Mouse (Mus musculus): ENCODE measurements around the gene Hsf2bp. TPM values are rescaled to one million over a fixed set of nuclear protein-coding genes. Genes with fewer than 3 reads are reported as not detected.

Gene Hsf2bp
- polyA plus RNA-seq, 1 experiment from 2014 or later, result 0.47 TPM

DNA sequence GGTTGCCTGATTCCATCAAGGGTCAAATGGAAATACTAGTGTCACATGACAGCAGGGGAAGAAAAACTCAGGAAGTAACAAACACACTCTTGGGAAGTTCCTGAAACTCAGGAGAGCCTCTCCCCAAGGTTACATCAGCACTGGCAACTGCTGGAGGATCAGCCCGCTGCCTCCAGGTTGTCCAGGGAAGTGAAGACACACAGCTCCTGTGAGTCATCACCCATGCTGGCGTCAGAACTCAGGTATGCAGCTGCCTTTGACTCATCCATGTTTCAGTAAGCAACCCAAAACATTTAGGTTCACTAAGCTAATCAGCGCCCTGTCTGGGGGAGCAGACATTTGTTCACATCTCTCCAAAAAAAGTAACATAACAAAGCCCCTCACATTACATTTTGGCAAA lies 32.9 kb downstream of the Hsf2bp start:
- H3K36me3 ChIP-seq (ENCODE audit: control insufficient read depth, insufficient read depth, low read length), result no peaks in the 10 kb centered on the region
- no peaks in the 10 kb centered on the region for H3K4me1 ChIP-seq (ENCODE audit: control insufficient read depth, insufficient read depth, low read length)
- H3K4me2 ChIP-seq (ENCODE audit: low read length), result no peak overlapping the region
- WGBS, result 92% methylated on average over 3 of the region's 3 CpGs
- ATAC-seq (ENCODE audit: low FRiP score, low TSS enrichment) (no peak), DNase-seq (no peak)
- H3K9me3 ChIP-seq (ENCODE audit: control insufficient read depth, low read length), result no peaks in the 10 kb centered on the region
- no peak overlapping the region for H3K4me3 ChIP-seq (replicated peaks; ENCODE audit: low read depth, low read length)
- no peak overlapping the region for H3K9ac ChIP-seq (replicated peaks; ENCODE audit: low read length)
- no peaks in the 10 kb centered on the region for H3K27me3 ChIP-seq (ENCODE audit: control insufficient read depth, insufficient read depth, low read length)
- no peak overlapping the region for H3K27ac ChIP-seq (replicated peaks; ENCODE audit: low read depth, low read length)

DNA sequence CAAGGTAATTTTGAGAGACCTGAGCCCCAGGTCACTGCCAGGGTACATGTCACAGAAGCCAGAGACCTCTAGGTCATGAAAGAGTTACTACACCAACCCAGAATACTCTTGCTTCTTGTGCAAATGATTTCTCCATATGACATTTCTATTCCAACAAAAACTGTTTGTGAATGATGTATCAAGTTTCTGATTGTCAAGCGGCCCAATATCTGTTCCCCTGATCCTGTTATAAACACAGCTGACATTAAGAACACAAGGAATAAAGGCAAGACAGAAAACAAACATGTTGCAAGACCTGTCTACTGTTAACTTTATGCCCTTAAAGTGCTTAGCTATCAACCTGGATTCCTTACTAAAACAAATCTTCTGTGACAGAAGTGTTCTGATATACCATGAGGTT lies 37.8 kb downstream of the Hsf2bp start:
- no peaks in the 10 kb centered on the region for H3K36me3 ChIP-seq (ENCODE audit: control insufficient read depth, insufficient read depth, low read length)
- H3K4me1 ChIP-seq (ENCODE audit: control insufficient read depth, insufficient read depth, low read length), result no peaks in the 10 kb centered on the region
- H3K27me3 ChIP-seq (ENCODE audit: control insufficient read depth, insufficient read depth, low read length), result no peaks in the 10 kb centered on the region
- DNase-seq (no peak), ATAC-seq (ENCODE audit: low FRiP score, low TSS enrichment) (no peak)
- H3K4me2 ChIP-seq (ENCODE audit: low read length), result no peak overlapping the region
- H3K9ac ChIP-seq (replicated peaks; ENCODE audit: low read length), result no peak overlapping the region
- H3K27ac ChIP-seq (replicated peaks; ENCODE audit: low read depth, low read length), result no peak overlapping the region
- WGBS, result 82% methylated on average over 1 of the region's 1 CpGs
- H3K4me3 ChIP-seq (replicated peaks; ENCODE audit: low read depth, low read length), result no peak overlapping the region
- no peaks in the 10 kb centered on the region for H3K9me3 ChIP-seq (ENCODE audit: control insufficient read depth, low read length)

DNA sequence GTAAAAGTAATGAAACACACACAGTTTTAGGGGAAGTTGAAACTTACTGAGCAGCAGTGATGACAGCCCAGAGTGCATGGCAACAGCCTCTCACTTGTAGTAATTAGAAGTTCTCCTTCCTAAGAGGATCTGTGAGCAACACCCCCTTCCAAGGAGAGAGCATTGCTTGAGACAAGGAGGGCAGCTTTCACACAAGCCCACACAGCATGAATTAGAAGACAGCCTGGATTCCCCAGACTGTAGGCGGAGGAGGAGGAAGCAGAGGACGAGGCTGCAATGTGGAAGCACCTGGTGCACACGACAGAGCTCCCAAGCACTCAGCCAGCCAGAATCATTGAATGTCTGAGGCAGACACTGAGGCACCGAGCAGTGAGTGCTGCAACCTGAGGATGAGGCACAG lies 39.8 kb downstream of the Hsf2bp start:
- 76% methylated on average over 4 of the region's 4 CpGs for WGBS
- ATAC-seq (ENCODE audit: low FRiP score, low TSS enrichment), result no peak
- no peak overlapping the region for H3K27ac ChIP-seq (replicated peaks; ENCODE audit: low read depth, low read length)
- no peaks in the 10 kb centered on the region for H3K9me3 ChIP-seq (ENCODE audit: control insufficient read depth, low read length)
- no peaks in the 10 kb centered on the region for H3K4me1 ChIP-seq (ENCODE audit: control insufficient read depth, insufficient read depth, low read length)
- H3K36me3 ChIP-seq (ENCODE audit: control insufficient read depth, insufficient read depth, low read length), result no peaks in the 10 kb centered on the region
- no peak overlapping the region for H3K4me2 ChIP-seq (ENCODE audit: low read length)
- DNase-seq, result no peak
- H3K4me3 ChIP-seq (replicated peaks; ENCODE audit: low read depth, low read length), result no peak overlapping the region
- no peaks in the 10 kb centered on the region for H3K27me3 ChIP-seq (ENCODE audit: control insufficient read depth, insufficient read depth, low read length)
- H3K9ac ChIP-seq (replicated peaks; ENCODE audit: low read length), result no peak overlapping the region

DNA sequence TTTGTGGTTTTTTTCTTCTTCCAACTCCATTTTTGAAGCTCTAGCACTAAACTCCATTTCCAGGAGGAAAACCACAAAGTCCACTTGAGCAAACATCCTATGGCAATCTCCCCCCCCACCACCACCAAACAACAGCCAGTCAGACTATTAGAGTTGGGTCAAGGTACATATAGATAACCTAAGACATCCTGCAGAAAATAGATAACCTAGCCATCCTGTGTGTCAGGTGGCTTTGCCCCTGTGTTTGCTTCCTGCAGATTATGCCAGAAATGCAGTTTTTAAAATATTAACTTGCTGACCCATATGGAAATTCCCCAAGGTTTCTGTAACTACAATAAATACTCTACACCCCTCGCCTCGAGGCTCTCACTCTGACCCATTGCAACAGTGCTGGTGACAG lies 40.4 kb downstream of the Hsf2bp start:
- no peak for ATAC-seq (ENCODE audit: low FRiP score, low TSS enrichment)
- H3K27ac ChIP-seq (replicated peaks; ENCODE audit: low read depth, low read length), result no peak overlapping the region
- whole genome bisulfite sequencing, result 86% methylated on average over 2 of the region's 2 CpGs

DNA sequence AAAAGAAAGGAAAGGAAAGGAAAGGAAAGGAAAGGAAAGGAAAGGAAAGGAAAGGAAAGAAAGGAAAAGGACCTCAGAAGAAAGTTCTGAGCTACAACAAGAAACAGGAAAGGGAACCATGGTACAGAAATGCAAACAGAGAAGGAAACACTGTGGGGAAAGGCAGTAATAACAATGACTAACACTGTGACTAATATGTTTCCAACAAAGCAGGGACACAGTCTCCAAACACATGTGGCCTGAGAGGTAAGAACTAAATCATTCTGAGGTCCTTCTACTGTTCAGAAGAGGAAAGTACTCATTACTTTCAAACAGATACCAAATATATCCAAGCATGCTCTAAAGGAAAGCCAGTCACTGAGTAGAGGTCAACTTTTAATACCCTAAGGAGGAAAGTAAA lies 42.0 kb downstream of the Hsf2bp start:
- Histone ChIP-seq H3K4me2 (ENCODE audit: low read length) (no peak overlapping the region), H3K27ac (replicated peaks; ENCODE audit: low read depth, low read length) (no peak overlapping the region), H3K4me1 (ENCODE audit: control insufficient read depth, insufficient read depth, low read length) (no peaks in the 10 kb centered on the region), H3K9me3 (ENCODE audit: control insufficient read depth, low read length) (no peaks in the 10 kb centered on the region), H3K36me3 (ENCODE audit: control insufficient read depth, insufficient read depth, low read length) (no peaks in the 10 kb centered on the region), H3K4me3 (replicated peaks; ENCODE audit: low read depth, low read length) (no peak overlapping the region), H3K9ac (replicated peaks; ENCODE audit: low read length) (no peak overlapping the region), H3K27me3 (ENCODE audit: control insufficient read depth, insufficient read depth, low read length) (no peaks in the 10 kb centered on the region)
- no peak for ATAC-seq (ENCODE audit: low FRiP score, low TSS enrichment)
- no peak for DNase-seq

More for the DNA sequence above, 40.4 kb downstream of the Hsf2bp start:
- no peak overlapping the region for H3K4me3 ChIP-seq (replicated peaks; ENCODE audit: low read depth, low read length)
- H3K9me3 ChIP-seq (ENCODE audit: control insufficient read depth, low read length), result no peaks in the 10 kb centered on the region
- no peaks in the 10 kb centered on the region for H3K36me3 ChIP-seq (ENCODE audit: control insufficient read depth, insufficient read depth, low read length)
- H3K27me3 ChIP-seq (ENCODE audit: control insufficient read depth, insufficient read depth, low read length), result no peaks in the 10 kb centered on the region
- no peak for DNase-seq
- no peaks in the 10 kb centered on the region for H3K4me1 ChIP-seq (ENCODE audit: control insufficient read depth, insufficient read depth, low read length)
- H3K4me2 ChIP-seq (ENCODE audit: low read length), result no peak overlapping the region
- H3K9ac ChIP-seq (replicated peaks; ENCODE audit: low read length), result no peak overlapping the region

DNA sequence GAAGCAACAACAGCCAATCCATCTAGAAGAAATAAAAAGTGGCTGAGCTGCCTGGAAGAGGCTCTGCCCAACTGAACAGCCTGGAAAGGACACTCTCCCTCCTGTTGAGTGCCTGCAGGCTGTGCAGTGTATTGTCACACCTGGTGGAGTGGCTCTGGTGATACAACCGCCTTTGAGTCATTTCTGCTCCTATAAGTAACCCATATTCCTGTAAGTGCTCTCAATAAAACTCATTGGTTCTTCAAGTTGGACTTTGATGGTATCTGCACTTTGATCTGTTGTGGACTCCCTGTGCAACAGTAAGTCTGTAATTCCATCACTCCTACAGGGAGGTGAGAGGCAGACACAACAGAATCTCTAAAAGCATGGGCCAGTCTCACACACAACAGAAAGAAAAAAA lies 42.8 kb downstream of the Hsf2bp start:
- no peak for DNase-seq
- whole genome bisulfite sequencing, result 89% methylated on average over 1 of the region's 1 CpGs
- H3K4me3 ChIP-seq (replicated peaks; ENCODE audit: low read depth, low read length), result no peak overlapping the region

DNA sequence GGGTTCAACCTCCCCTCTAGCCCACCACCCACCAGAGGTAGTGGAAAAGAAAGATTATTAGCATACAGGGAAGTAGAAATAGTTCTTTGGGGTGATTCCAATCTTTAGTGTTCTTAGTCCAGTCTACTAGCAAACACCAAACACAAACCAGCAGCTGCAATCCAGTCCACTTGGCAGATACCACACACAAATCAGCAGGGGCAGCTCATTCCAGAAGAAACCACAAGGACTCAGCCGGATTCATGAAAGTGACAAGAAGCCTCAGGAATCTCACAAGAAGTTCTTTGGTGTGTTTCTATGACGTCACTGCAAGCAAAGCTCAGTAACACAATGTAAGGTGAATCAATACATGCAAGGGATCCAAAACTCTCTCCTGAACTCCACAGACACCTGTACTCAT lies 44.1 kb downstream of the Hsf2bp start:
- Histone ChIP-seq H3K27me3 (ENCODE audit: control insufficient read depth, insufficient read depth, low read length) (no peaks in the 10 kb centered on the region), H3K4me3 (replicated peaks; ENCODE audit: low read depth, low read length) (no peak overlapping the region), H3K9ac (replicated peaks; ENCODE audit: low read length) (no peak overlapping the region), H3K4me2 (ENCODE audit: low read length) (no peak overlapping the region), H3K36me3 (ENCODE audit: control insufficient read depth, insufficient read depth, low read length) (no peaks in the 10 kb centered on the region), H3K4me1 (ENCODE audit: control insufficient read depth, insufficient read depth, low read length) (no peaks in the 10 kb centered on the region), H3K9me3 (ENCODE audit: control insufficient read depth, low read length) (no peaks in the 10 kb centered on the region), H3K27ac (replicated peaks; ENCODE audit: low read depth, low read length) (no peak overlapping the region)
- ATAC-seq (ENCODE audit: low FRiP score, low TSS enrichment) (no peak), DNase-seq (no peak)
- 61% methylated on average over 2 of the region's 2 CpGs for WGBS

More for the DNA sequence above, 42.8 kb downstream of the Hsf2bp start:
- no peak overlapping the region for H3K4me2 ChIP-seq (ENCODE audit: low read length)
- H3K36me3 ChIP-seq (ENCODE audit: control insufficient read depth, insufficient read depth, low read length), result no peaks in the 10 kb centered on the region
- ATAC-seq (ENCODE audit: low FRiP score, low TSS enrichment), result no peak
- H3K27me3 ChIP-seq (ENCODE audit: control insufficient read depth, insufficient read depth, low read length), result no peaks in the 10 kb centered on the region
- H3K27ac ChIP-seq (replicated peaks; ENCODE audit: low read depth, low read length), result no peak overlapping the region
- H3K4me1 ChIP-seq (ENCODE audit: control insufficient read depth, insufficient read depth, low read length), result no peaks in the 10 kb centered on the region
- H3K9me3 ChIP-seq (ENCODE audit: control insufficient read depth, low read length), result no peaks in the 10 kb centered on the region
- no peak overlapping the region for H3K9ac ChIP-seq (replicated peaks; ENCODE audit: low read length)

DNA sequence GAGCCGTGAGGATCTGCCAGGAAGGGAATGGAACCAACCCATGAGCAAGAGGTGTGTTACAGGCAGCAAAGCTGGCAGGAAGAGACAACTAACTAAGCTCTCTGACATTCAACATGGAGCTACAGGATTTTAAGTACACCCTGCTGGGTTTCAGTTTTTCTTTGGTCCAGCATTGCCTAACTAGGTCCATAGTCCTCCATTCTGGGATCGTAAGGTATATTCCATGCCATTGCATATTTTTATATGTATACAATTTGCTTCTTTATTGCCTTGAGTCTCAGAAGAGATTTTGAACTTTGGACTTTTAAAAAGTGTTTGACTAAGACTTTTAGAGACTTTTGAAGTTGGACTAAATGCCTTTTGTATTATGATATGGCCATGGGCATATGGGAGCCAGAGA lies 47.1 kb downstream of the Hsf2bp start:
- no peaks in the 10 kb centered on the region for H3K36me3 ChIP-seq (ENCODE audit: control insufficient read depth, insufficient read depth, low read length)
- DNase-seq, result no peak
- no peaks in the 10 kb centered on the region for H3K4me1 ChIP-seq (ENCODE audit: control insufficient read depth, insufficient read depth, low read length)
- 95% methylated on average over 2 of the region's 2 CpGs for WGBS
- H3K27ac ChIP-seq (replicated peaks; ENCODE audit: low read depth, low read length), result no peak overlapping the region
- no peak overlapping the region for H3K4me3 ChIP-seq (replicated peaks; ENCODE audit: low read depth, low read length)
- no peaks in the 10 kb centered on the region for H3K27me3 ChIP-seq (ENCODE audit: control insufficient read depth, insufficient read depth, low read length)
- H3K9ac ChIP-seq (replicated peaks; ENCODE audit: low read length), result no peak overlapping the region
- H3K4me2 ChIP-seq (ENCODE audit: low read length), result no peak overlapping the region
- ATAC-seq (ENCODE audit: low FRiP score, low TSS enrichment), result no peak
- no peaks in the 10 kb centered on the region for H3K9me3 ChIP-seq (ENCODE audit: control insufficient read depth, low read length)

DNA sequence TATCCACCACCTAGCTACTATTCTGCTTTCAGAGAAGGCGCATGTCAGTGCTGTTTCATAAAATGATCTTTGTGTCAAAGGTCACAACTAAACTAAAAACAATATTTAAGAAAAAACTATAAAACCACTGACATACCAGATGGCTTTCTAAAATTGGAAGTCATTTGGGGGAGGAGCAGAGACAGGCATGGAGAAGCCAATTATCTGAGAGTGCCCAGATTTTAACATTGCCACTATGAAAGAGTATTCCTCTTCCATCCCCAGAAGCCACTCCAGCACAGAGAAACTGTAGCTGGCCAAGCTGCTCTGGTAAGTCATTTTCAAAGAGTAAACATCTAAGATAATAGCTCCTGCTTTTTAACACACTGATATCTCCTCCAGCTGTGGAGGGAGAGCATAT lies 49.2 kb downstream of the Hsf2bp start:
- no peak overlapping the region for H3K27ac ChIP-seq (replicated peaks; ENCODE audit: low read depth, low read length)
- no peak for ATAC-seq (ENCODE audit: low FRiP score, low TSS enrichment)

More for the DNA sequence above, 49.2 kb downstream of the Hsf2bp start:
- no peaks in the 10 kb centered on the region for H3K36me3 ChIP-seq (ENCODE audit: control insufficient read depth, insufficient read depth, low read length)
- H3K27me3 ChIP-seq (ENCODE audit: control insufficient read depth, insufficient read depth, low read length), result no peaks in the 10 kb centered on the region
- DNase-seq, result no peak
- H3K4me2 ChIP-seq (ENCODE audit: low read length), result no peak overlapping the region
- WGBS, result 95% methylated on average over 1 of the region's 1 CpGs
- H3K4me1 ChIP-seq (ENCODE audit: control insufficient read depth, insufficient read depth, low read length), result no peaks in the 10 kb centered on the region
- H3K9ac ChIP-seq (replicated peaks; ENCODE audit: low read length), result no peak overlapping the region
- no peaks in the 10 kb centered on the region for H3K9me3 ChIP-seq (ENCODE audit: control insufficient read depth, low read length)
- no peak overlapping the region for H3K4me3 ChIP-seq (replicated peaks; ENCODE audit: low read depth, low read length)

Data from midbrain, embryonic 14.5 days (tissue).